Mouse (Mus musculus): ENCODE measurements around the gene Gpr149.

Gene Gpr149

GRCm38 (mm10) chr3:62604973-62605372, at the start of gene Gpr149:
Gene Gpr149, minus strand, starts transcription at chr3:62605140.
- no peak for DNase-seq (ENCODE audit: low spot score in 2 of 2)

GRCm38 (mm10) chr3:62650551-62650950, 45.6 kb upstream of the Gpr149 start:
- DNase-seq (ENCODE audit: low spot score in 2 of 2), result no peak

GRCm38 (mm10) chr3:62610861-62611260, 5.9 kb upstream of the Gpr149 start:
- DNase-seq (ENCODE audit: low spot score in 2 of 2), result no peak

GRCm38 (mm10) chr3:62605931-62606330, 991 bp upstream of the Gpr149 start:
- no peak for DNase-seq (ENCODE audit: low spot score in 2 of 2)

GRCm38 (mm10) chr3:62604047-62604391, 921 bp downstream of the Gpr149 start:
- no peak for DNase-seq (ENCODE audit: low spot score in 2 of 2)

- no peak for DNase-seq (ENCODE audit: low spot score in 2 of 2)
Measured at GRCm38 (mm10) chr3:62603231-62604046, 1.5 kb downstream of the Gpr149 start.

GRCm38 (mm10) chr3:62602466-62602865, 2.5 kb downstream of the Gpr149 start:
- no peak for DNase-seq (ENCODE audit: low spot score in 2 of 2)

GRCm38 (mm10) chr3:62594842-62595241, 10.1 kb downstream of the Gpr149 start:
- no peak for DNase-seq (ENCODE audit: low spot score in 2 of 2)

- DNase-seq (ENCODE audit: low spot score in 2 of 2), result no peak
Measured at GRCm38 (mm10) chr3:62585072-62585471, 19.9 kb downstream of the Gpr149 start.

- DNase-seq (ENCODE audit: low spot score in 2 of 2), result no peak
Measured at GRCm38 (mm10) chr3:62527593-62527992, 77.3 kb downstream of the Gpr149 start.

- DNase-seq (ENCODE audit: low spot score in 2 of 2), result no peak
Measured at GRCm38 (mm10) chr3:62527160-62527559, 77.8 kb downstream of the Gpr149 start.

- DNase-seq (ENCODE audit: low spot score in 2 of 2), result no peak
Measured at GRCm38 (mm10) chr3:62507206-62507647, 97.7 kb downstream of the Gpr149 start.

- peak; percentile 93 to 96 for DNase-seq (ENCODE audit: low spot score in 2 of 2)
Measured at GRCm38 (mm10) chr3:62506488-62507205, 98.3 kb downstream of the Gpr149 start, which contains the start of gene Dhx36. Gene Dhx36, minus strand, starts transcription at chr3:62507004.

- DNase-seq (ENCODE audit: low spot score in 2 of 2), result no peak
Measured at GRCm38 (mm10) chr3:62505166-62505900, 99.6 kb downstream of the Gpr149 start.

GRCm38 (mm10) chr3:62499327-62499726, 105.6 kb downstream of the Gpr149 start:
- DNase-seq (ENCODE audit: low spot score in 2 of 2), result no peak

- DNase-seq (ENCODE audit: low spot score in 2 of 2), result no peak
Measured at GRCm38 (mm10) chr3:62492568-62492967, 112.4 kb downstream of the Gpr149 start.

- DNase-seq (ENCODE audit: low spot score in 2 of 2), result no peak
Measured at GRCm38 (mm10) chr3:62484340-62484739, 120.6 kb downstream of the Gpr149 start.
